Mouse (Mus musculus): ENCODE data around the gene Dnajc6. TPM values are rescaled to one million over a fixed set of nuclear protein-coding genes. Genes with fewer than 3 reads are reported as not detected.

The Dnajc6 gene
- total and polyA plus RNA-seq, 3 experiments, result 15.0 to 20.2 TPM; not detected in 1

DNA sequence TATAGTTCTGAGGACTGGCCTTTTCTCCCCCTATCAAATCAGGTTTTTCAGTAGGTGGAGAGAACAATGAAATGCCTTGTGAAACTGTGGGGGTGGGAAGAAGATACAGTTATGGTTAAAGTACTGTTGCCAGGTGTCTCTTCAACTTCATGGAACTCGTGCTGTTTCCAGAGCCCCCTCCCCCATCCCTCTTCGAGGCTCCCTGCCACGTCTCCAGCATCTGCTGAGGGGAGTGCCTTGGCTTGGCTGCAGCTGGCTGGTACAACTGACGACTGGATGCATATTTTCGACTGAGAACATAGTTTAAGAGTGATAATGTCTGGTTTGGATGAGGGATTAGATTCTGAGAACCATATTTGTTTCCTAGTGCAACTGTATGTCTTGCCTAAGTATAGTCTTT, 55.9 kb downstream of the Dnajc6 start:
- no peak for DNase-seq (ENCODE audit: low read depth, low spot score)

DNA sequence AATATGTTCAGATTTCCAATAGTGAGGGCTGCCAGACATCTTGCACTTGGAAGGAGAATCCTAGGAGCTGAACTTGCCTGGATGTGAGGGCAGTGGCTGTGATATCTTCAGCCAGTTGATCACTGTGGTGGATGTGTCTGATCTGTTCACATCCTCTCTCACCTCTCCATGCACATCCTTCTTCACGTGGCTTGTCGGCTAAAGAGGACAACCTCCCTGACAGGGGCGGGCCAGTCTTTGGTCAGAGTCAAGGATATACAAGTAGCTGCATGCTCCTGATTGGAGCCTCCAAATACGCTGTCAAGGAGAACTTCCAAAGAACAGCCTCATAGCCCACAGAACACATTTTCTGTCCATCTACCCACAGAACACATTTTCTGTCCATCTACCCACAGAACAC, 58.6 kb downstream of the Dnajc6 start:
- Histone ChIP-seq H3K36me3 (ENCODE audit: control insufficient read depth in 1 of 2, insufficient read depth in 2 of 2, low read length in 2 of 2) (no peaks in the 10 kb centered on the region; a peak in 1 of 4 replicates), H3K4me3 (ENCODE audit: control insufficient read depth in 1 of 2, insufficient read depth in 1 of 2, low read depth in 2 of 2, low read length in 2 of 2) (no peak overlapping the region), H3K4me1 (ENCODE audit: control insufficient read depth in 1 of 2, insufficient read depth in 2 of 2, low read length in 2 of 2) (no peaks in the 10 kb centered on the region), H3K9me3 (replicated peaks; ENCODE audit: insufficient read depth, low read length) (no peaks in the 10 kb centered on the region), H3K79me2 (ENCODE audit: control insufficient read depth, insufficient read depth, low read length, poor library complexity) (no peaks in the 10 kb centered on the region; the same call in 1 of the 2 replicates), H3K9ac (ENCODE audit: control insufficient read depth, low read depth, low read length, poor library complexity, severe bottlenecking) (no peak overlapping the region), H3K27me3 (ENCODE audit: control insufficient read depth in 1 of 2, insufficient read depth in 2 of 2, low read length in 2 of 2) (no peaks in the 10 kb centered on the region), H3K27ac (ENCODE audit: control insufficient read depth, low read depth, low read length) (no peak overlapping the region)
- DNase-seq (ENCODE audit: low read depth, low spot score), result no peak
- TF ChIP-seq E2F4 (IDR thresholded peaks at IDR 0.05; ENCODE audit: borderline replicate concordance, low read depth, low read length) (no peak), MXI1 (IDR thresholded peaks at IDR 0.05; ENCODE audit: low read depth, low read length) (no peak)

More for the DNA sequence above, 55.9 kb downstream of the Dnajc6 start:
- Histone ChIP-seq H3K4me1 (ENCODE audit: control insufficient read depth in 1 of 2, insufficient read depth in 2 of 2, low read length in 2 of 2) (no peaks in the 10 kb centered on the region), H3K79me2 (ENCODE audit: control insufficient read depth, insufficient read depth, low read length, poor library complexity) (no peaks in the 10 kb centered on the region; the same call in 1 of the 2 replicates), H3K9me3 (replicated peaks; ENCODE audit: insufficient read depth, low read length) (no peaks in the 10 kb centered on the region), H3K4me3 (ENCODE audit: control insufficient read depth in 1 of 2, insufficient read depth in 1 of 2, low read depth in 2 of 2, low read length in 2 of 2) (no peak overlapping the region), H3K9ac (ENCODE audit: control insufficient read depth, low read depth, low read length, poor library complexity, severe bottlenecking) (no peak overlapping the region), H3K27ac (ENCODE audit: control insufficient read depth, low read depth, low read length) (no peak overlapping the region), H3K36me3 (ENCODE audit: control insufficient read depth in 1 of 2, insufficient read depth in 2 of 2, low read length in 2 of 2) (no peaks in the 10 kb centered on the region; a peak in 1 of 4 replicates), H3K27me3 (ENCODE audit: control insufficient read depth in 1 of 2, insufficient read depth in 2 of 2, low read length in 2 of 2) (no peaks in the 10 kb centered on the region)
- TF ChIP-seq NELFE (IDR thresholded peaks at IDR 0.05; ENCODE audit: low read depth, low read length) (no peak), GATA1 (IDR thresholded peaks at IDR 0.05; ENCODE audit: low read depth, low read length) (no peak), TAL1 (IDR thresholded peaks at IDR 0.05; ENCODE audit: low read length) (no peak), ETS1 (IDR thresholded peaks at IDR 0.05; ENCODE audit: low read depth, low read length) (no peak), ZNF384 (IDR thresholded peaks at IDR 0.05; ENCODE audit: low read depth, low read length) (no peak), MAX (IDR thresholded peaks at IDR 0.05; ENCODE audit: low read length) (no peak), ELF1 (IDR thresholded peaks at IDR 0.05; ENCODE audit: low read depth, low read length) (no peak), USF2 (IDR thresholded peaks at IDR 0.05; ENCODE audit: borderline replicate concordance in 1 of 2, insufficient read depth in 1 of 2, low read depth in 1 of 2, low read length in 2 of 2) (no peak), TBP (IDR thresholded peaks at IDR 0.05; ENCODE audit: low read depth, low read length) (no peak), MAFK (IDR thresholded peaks at IDR 0.05; ENCODE audit: borderline replicate concordance, low read depth, low read length) (no peak), EP300 (IDR thresholded peaks at IDR 0.05; ENCODE audit: low read depth in 1 of 2, low read length in 2 of 2) (no peak)

GRCm38 (mm10) chr4:101560137-101560536, 63.7 kb downstream of the Dnajc6 start:
- no peak overlapping the region for H3K4me3 ChIP-seq (ENCODE audit: control insufficient read depth in 1 of 2, insufficient read depth in 1 of 2, low read depth in 2 of 2, low read length in 2 of 2)
- H3K27ac ChIP-seq (ENCODE audit: control insufficient read depth, low read depth, low read length), result no peak overlapping the region
- no peak for DNase-seq (ENCODE audit: low read depth, low spot score)
- H3K27me3 ChIP-seq (ENCODE audit: control insufficient read depth in 1 of 2, insufficient read depth in 2 of 2, low read length in 2 of 2), result no peaks in the 10 kb centered on the region
- no peaks in the 10 kb centered on the region for H3K4me1 ChIP-seq (ENCODE audit: control insufficient read depth in 1 of 2, insufficient read depth in 2 of 2, low read length in 2 of 2)
- no peaks in the 10 kb centered on the region for H3K79me2 ChIP-seq (ENCODE audit: control insufficient read depth, insufficient read depth, low read length, poor library complexity)
- no peaks in the 10 kb centered on the region for H3K36me3 ChIP-seq (ENCODE audit: control insufficient read depth in 1 of 2, insufficient read depth in 2 of 2, low read length in 2 of 2)
- TF ChIP-seq RCOR1 (IDR thresholded peaks at IDR 0.05; ENCODE audit: low read depth, low read length), result no peak
- no peak for TF ChIP-seq ZC3H11A (IDR thresholded peaks at IDR 0.05; ENCODE audit: low read depth, low read length)
- TF ChIP-seq EP300 (IDR thresholded peaks at IDR 0.05; ENCODE audit: low read depth in 1 of 2, low read length in 2 of 2), result no peak
- no peak for TF ChIP-seq KAT2A (conservative IDR thresholded peaks at IDR 0.05; ENCODE audit: low read depth, low read length)
- TF ChIP-seq MAX (IDR thresholded peaks at IDR 0.05; ENCODE audit: low read length), result no peak
- TF ChIP-seq MEF2A (IDR thresholded peaks at IDR 0.05; ENCODE audit: extremely low read depth, insufficient replicate concordance, low read depth, low read length, poor library complexity, severe bottlenecking), result no peak
- no peak for TF ChIP-seq CHD1 (IDR thresholded peaks at IDR 0.05; ENCODE audit: low read depth, low read length)
- no peak for TF ChIP-seq NELFE (IDR thresholded peaks at IDR 0.05; ENCODE audit: low read depth, low read length)
- TF ChIP-seq MAZ (IDR thresholded peaks at IDR 0.05; ENCODE audit: low read depth, low read length), result no peak
- no peak for TF ChIP-seq MYC (IDR thresholded peaks at IDR 0.05; ENCODE audit: low read depth, low read length)
- TF ChIP-seq MAFK (IDR thresholded peaks at IDR 0.05; ENCODE audit: borderline replicate concordance, low read depth, low read length), result no peak
- no peak for TF ChIP-seq TCF12 (IDR thresholded peaks at IDR 0.05; ENCODE audit: low read depth, low read length)
- no peak for TF ChIP-seq USF2 (IDR thresholded peaks at IDR 0.05; ENCODE audit: borderline replicate concordance in 1 of 2, insufficient read depth in 1 of 2, low read depth in 1 of 2, low read length in 2 of 2)
- no peak for TF ChIP-seq BHLHE40 (IDR thresholded peaks at IDR 0.05; ENCODE audit: borderline replicate concordance, low read depth, low read length)
- no peak for TF ChIP-seq SIN3A (IDR thresholded peaks at IDR 0.05; ENCODE audit: low read length)
- no peak for TF ChIP-seq SMC3 (IDR thresholded peaks at IDR 0.05; ENCODE audit: low read depth, low read length)
- TF ChIP-seq TAL1 (IDR thresholded peaks at IDR 0.05; ENCODE audit: low read length), result no peak
- TF ChIP-seq GATA1 (IDR thresholded peaks at IDR 0.05; ENCODE audit: low read depth, low read length), result no peak
- H3K9me3 ChIP-seq (replicated peaks; ENCODE audit: insufficient read depth, low read length), result no peaks in the 10 kb centered on the region
- no peak overlapping the region for H3K9ac ChIP-seq (ENCODE audit: control insufficient read depth, low read depth, low read length, poor library complexity, severe bottlenecking)
